Mouse (Mus musculus): ENCODE measurements around the gene Gdf11.

The Gdf11 gene

DNA sequence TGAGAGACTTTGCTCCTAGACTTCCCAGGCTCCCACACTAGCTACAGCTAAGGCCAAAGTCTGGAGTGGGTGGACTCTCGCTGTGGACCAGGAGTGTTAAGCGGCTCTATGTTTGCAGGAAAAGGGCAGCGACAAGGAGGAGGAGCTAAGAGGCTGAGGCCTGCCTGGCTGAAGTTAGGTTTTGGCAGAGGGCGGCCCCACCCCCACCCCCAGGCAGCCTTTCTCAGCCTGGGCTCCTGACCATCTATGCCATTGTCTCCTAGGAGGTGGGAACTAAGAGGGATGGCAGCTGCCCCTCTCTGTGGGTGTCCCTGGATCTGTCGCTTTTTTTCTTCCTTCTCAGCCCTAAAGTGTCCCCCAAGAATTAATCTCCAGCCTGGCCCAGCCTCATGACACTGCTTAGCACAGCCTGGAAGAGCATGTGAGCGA lies 27.7 kb upstream of the Gdf11 start:
- DNase-seq (ENCODE audit: low read depth, low spot score): no peak

- DNase-seq (ENCODE audit: low read depth, low spot score): no peak
Observed at GRCm38 (mm10) chr10:128918246-128918645, 26.7 kb upstream of the Gdf11 start.

GRCm38 (mm10) chr10:128917400-128917799 lies 25.9 kb upstream of the Gdf11 start:
- DNase-seq (ENCODE audit: low read depth, low spot score): no peak

DNA sequence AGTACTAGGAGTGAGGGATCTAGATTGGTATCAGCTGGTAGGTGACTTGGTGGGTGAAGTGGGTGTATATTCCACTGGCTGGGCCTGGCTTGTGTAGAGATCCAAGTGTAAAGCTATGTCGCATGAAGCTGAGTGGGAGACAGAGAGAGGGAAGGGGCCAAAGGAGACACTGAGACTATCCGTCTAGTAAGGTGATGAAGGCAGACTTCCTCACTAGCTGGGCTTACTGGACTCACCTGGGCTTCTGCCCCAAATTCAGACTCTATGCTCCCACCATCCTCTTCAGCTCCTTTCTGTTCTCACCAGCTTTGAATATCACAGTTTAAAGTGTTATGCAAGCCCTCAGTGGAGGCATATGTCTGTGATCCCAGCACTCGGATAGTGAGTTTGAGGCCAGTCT lies 25.1 kb upstream of the Gdf11 start:
- DNase-seq (ENCODE audit: low read depth, low spot score): no peak

DNA sequence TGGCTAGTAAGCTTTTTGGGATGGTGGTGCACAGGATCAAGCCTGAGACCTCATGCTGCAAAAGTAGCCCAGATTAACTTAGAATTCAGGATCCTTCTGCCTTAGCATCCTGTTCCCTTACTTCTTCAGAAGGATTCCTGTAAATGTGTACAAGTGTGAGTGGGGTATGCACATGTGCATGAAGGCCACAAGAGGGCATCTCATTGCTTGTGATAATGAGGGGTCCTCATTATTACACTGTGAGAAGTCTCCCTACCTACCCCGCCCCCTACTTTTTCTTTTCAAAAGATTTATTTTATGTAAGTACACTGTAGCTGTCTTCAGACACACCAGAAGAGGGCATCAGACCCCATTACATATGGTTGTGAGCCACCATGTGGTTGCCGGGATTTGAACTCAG lies 24.0 kb upstream of the Gdf11 start:
- DNase-seq (ENCODE audit: low read depth, low spot score): no peak

DNA sequence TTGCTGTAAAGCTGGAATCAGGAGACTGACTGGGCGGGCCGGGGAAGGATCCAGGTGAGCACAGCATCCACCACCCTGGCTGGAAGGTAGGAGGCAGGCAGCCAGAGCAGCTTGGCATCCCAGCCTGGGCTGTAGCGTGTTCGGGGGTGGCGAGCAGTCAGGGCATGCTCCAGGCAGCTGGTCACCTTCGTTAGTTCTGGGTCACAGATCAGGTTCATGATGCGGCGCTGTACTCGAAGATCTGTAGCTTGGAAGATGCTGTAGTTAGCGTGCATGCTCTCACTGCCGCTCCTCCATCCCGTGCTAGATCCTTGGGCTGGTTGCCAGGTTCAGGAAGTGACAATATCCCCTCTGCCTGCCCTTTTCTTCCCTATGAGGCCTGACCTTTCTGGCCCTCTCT lies 22.2 kb upstream of the Gdf11 start:
- no peak for DNase-seq (ENCODE audit: low read depth, low spot score)

DNA sequence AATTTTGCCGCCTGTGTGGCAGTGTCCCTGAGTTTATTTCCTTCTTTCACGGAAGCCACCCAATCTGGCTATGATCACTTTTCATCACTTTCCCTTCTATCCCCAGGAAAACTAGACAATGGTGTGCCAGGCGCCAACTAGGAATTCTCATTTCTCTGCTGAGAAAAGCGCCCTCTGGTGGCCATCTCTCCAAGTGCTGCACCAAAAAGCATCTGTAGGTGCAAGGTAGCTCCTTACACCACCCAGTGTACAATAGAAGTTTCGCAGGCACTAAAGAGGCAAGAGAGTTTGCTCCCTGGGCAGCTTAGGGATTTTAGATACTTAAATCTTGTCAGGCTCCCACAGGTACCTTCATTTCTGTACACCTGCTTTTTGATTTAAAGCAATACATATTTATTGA lies 21.7 kb upstream of the Gdf11 start:
- peak; percentile 74 for DNase-seq (ENCODE audit: low read depth, low spot score)

DNA sequence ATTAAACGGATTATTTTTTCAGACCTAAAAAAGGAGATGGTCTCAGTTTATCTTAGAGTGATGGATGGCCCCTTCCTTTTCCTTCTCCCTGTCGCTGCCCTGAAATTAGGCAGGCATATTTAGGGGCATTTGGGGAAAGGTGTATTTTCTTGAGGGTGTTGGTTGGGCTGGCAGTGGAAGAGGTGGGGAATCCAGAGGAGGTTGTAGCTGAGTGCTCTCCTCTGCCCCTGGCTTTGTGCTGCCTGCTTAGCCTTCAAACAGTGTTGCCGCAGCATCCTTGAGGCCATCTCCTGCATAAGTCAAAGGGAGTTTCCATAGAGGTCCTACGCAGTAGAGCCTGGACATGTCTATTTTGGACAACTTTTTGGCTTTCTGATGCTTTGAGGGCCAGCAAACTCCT lies 21.3 kb upstream of the Gdf11 start:
- DNase-seq (ENCODE audit: low read depth, low spot score): no peak

GRCm38 (mm10) chr10:128912268-128912667 lies 20.8 kb upstream of the Gdf11 start:
- no peak for DNase-seq (ENCODE audit: low read depth, low spot score)

DNA sequence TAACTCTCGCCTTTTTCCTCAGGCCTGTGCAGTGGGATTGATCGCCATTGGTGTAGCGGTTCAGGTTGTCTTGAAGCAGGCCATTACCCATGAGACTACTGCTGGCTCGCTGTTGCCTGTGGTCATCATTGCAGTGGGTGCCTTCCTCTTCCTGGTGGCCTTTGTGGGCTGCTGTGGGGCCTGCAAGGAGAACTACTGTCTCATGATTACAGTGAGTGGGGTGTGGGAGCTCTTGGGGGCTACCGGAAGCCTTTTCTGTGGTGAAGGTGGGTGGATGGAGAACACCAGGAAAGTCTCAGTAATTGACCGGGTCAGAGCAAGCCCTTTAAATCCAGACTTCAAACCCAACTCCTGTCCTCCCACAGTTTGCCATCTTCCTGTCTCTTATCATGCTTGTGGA lies 19.9 kb upstream of the Gdf11 start:
- DNase-seq (ENCODE audit: low read depth, low spot score): no peak

DNA sequence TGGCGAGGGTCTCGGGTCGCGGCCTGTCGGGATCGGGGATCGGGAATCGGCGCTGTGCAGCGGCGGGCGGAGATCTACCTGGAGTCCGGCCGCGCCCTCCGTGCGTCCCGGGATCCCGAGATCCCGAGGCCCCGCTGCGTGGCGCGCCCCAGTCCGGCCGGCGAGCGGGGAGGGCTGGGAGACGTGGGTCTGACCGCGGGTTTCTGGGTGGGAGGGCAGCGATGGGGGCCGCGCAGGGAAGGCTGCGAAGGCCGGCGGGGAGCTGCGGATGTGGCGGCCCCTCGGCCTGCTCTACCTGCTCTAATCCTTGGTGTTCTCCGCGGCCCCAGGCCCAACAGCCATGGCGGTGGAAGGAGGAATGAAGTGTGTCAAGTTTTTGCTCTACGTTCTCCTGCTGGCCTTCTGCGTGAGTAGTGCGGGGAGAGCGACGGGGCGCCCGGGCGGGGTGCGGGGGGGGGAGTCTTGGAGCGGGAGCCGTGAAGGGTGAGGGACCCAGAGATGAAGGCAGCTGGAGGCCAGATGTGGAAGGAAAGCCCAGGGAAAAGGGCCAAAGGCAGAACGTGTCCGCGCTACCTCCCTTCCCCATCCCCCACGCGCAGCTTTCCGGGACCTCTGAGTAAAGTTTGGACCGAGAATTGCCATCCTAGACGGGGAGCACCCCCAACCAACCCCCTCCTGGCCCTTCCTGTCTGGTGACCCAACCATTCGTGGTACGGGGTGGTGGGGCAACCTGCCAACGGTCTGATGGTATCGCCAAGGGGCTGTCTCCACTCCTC lies 18.7 kb upstream of the Gdf11 start:
- no peak for DNase-seq (ENCODE audit: low read depth, low spot score)

DNA sequence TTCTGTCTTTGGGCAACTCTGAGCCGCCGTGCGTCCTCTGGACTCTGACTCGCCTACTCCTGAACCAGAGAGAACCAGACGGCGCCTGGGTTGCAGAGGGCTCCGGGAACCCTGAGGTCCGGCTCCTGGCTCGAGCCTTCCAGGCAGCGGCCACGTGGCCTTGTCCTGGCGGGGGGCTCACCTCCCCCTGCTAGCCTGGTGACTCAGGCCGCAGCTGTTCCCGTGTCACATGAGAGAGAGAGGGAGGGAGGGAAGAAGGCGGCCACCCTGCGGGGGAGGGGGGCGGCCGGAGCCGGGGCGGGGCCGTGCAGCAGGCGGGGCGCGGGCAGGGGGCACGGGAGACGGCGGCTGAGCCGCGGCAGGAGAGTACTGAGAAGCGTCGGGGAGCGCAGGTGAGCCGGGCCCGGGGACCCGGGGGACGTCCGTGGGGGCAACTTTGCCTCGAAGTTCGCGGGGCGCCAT lies 18.1 kb upstream of the Gdf11 start:
- peak; percentile 97 for DNase-seq (ENCODE audit: low read depth, low spot score)

DNA sequence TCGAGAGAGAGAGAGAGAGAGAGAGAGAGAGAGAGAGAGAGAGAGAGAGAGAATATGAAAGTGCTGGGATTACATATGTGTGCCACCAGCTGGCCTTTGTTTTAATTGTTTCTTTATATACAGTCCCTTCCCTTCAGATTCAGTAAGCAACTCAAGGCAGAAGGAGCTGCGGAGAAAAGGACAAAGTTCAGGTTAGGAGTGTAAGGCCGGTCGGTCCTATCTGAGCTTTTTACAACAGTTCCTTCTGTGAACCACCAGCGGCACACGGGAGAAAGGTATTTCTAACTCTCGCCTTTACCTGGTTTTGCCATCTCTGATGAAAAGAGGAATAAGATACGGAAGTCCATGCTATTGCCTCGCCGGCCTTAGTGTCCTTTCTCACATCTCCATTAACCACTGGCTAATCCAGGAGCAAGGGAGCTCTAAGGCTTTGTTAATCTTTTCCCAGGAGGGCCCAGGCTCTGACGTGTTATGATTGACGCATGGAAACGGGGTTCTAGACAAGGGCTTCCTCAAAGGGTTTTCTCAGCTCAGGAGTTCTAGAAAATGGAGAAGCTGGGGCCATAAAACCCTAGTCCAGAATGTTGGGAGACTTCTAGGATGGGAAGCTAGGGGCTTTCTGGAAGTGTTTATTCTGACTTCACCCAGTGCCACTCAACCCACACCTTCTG lies 17.4 kb upstream of the Gdf11 start:
- DNase-seq (ENCODE audit: low read depth, low spot score): no peak

DNA sequence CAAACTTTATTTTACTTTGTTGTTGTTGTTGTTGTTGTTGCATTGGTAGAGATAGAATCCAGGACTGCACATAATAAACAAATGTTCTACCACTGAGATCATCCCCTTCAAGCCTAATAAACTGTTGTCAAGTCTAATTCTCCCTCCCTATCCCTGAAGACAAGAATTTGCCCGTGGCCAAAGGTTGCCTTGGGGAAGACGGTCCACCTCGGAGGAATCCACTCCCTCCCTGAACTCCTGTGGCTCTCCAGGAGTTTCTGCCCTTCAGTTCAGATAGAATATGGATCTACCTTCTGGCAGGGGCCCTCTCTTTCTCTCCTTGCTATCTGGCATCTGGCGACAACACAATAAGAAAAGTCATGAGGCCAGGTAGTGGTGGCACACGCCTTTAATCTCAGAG lies 13.3 kb upstream of the Gdf11 start:
- no peak for DNase-seq (ENCODE audit: low read depth, low spot score)

DNA sequence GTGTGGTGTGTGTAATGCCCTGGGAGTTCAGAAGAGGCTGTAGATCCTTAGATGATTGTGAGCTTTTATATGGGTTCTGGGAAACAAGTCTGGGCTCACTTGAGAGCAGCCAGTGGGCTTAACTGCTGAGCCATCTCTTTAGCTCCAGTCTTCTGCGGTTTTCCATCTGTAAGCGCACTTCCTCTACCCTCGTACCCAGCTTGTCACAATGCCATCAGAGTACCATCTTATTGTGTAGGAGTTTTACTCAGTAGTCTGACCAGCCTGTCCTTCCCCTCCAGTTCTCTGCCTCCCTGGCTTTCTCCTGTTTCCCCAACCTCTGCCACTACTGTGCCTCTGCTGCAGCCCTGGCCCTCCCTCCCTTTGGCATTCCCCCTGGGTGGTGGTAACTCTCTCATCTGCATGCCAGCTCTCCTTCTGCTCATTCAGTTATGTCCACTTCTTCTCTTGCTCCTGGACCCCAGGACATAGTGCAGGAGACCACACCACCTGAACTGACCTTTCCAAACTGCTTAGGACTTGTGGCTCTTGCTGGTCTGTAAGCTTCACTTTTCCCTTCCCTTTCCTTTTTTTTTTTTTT lies 11.0 kb upstream of the Gdf11 start:
- DNase-seq (ENCODE audit: low read depth, low spot score): no peak

GRCm38 (mm10) chr10:128901409-128901808 lies 9.9 kb upstream of the Gdf11 start:
- no peak for DNase-seq (ENCODE audit: low read depth, low spot score)

GRCm38 (mm10) chr10:128900698-128901097 lies 9.2 kb upstream of the Gdf11 start, which contains the start of gene Cd63:
Gene Cd63 (plus strand): TSS chr10:128900989.
- DNase-seq (ENCODE audit: low read depth, low spot score): no peak

GRCm38 (mm10) chr10:128899759-128900490 lies 8.4 kb upstream of the Gdf11 start:
- no peak for DNase-seq (ENCODE audit: low read depth, low spot score)

DNA sequence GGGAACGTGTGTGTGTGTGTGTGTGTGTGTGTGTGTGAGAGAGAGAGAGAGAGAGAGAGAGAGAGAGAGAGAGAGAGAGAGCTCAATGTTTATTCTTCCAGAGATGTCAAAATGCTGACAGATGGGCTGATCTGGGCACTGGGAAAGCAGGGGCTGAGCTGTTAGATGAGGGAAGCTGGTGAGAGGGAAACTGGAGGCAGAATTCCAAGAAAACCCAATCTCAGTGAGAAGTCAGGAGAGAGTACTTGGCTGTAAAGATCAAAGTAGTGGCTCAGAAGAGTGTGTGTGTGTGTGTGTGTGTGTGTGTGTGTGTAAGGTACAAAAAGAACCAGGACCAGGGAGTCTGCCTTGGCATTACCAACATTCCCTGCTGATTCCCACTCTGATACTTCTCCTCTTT lies 6.0 kb upstream of the Gdf11 start:
- no peak for DNase-seq (ENCODE audit: low read depth, low spot score)

DNA sequence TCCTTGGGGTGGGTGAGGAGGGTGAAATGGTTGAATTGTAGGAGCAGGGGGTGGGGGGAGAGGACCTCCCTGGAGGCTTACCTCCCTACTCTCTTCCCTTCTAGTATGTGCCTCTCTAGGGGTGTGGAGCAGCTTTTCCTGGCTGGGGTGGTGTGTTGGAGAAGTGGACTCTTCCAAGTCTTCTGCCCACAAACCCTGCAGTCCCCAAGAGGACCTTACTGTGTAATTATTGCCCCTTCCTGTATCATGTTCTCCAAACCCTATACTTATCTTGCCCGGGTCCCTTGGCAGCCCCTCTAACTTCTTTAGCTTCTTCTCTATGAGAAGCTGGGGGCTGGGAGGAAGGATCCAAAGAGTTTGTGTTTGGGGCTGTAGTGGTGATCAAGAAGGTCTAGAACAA lies 5.3 kb upstream of the Gdf11 start:
- DNase-seq (ENCODE audit: low read depth, low spot score): no peak

GRCm38 (mm10) chr10:128895952-128896693 lies 4.6 kb upstream of the Gdf11 start:
- DNase-seq (ENCODE audit: low read depth, low spot score): no peak

All from skeletal muscle tissue, adult 2 months (tissue).